Mouse (Mus musculus): ENCODE measurements around the gene Dglucy. TPM values are rescaled to one million over a fixed set of nuclear protein-coding genes. Genes with fewer than 3 reads are reported as not detected.

The Dglucy gene
- polyA plus RNA-seq, 1 experiment from 2014 or later, result 1.9 TPM

DNA sequence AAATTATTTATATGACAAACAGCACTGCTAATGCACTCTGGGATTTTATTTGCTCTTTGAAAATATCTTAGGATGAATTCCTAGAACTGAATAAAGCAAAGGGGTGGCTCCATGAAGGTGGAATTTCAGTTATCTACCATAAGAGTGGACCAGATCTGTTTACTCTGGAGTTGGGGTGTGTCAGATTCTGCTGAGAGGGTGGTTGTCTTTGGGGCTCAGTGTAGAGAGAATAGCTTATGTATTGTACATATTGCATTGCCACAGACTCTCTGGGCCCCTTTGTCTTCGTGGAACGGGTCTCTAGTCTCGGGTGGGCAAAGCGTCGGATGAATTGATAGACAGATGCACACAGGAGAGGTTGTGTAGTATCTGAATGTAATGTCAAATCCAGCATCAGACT, 38.0 kb downstream of the Dglucy start:
- H3K36me3 ChIP-seq (ENCODE audit: control insufficient read depth, insufficient read depth, low read length), result no peaks in the 10 kb centered on the region
- no peak overlapping the region for H3K4me3 ChIP-seq (ENCODE audit: low read depth, low read length)
- ATAC-seq (ENCODE audit: low read depth), result no peak
- H3K9me3 ChIP-seq (ENCODE audit: control insufficient read depth, low read length), result no peaks in the 10 kb centered on the region
- no peaks in the 10 kb centered on the region for H3K27me3 ChIP-seq (ENCODE audit: control insufficient read depth, insufficient read depth, low read length)
- H3K9ac ChIP-seq (replicated peaks; ENCODE audit: low read depth, low read length), result no peak overlapping the region
- H3K4me1 ChIP-seq (ENCODE audit: control insufficient read depth, insufficient read depth, low read length), result no peaks in the 10 kb centered on the region
- 92% methylated on average over 5 of the region's 5 CpGs for WGBS
- no peak overlapping the region for H3K27ac ChIP-seq (ENCODE audit: low read depth, low read length)
- no peak overlapping the region for H3K4me2 ChIP-seq (ENCODE audit: low read depth, low read length)

DNA sequence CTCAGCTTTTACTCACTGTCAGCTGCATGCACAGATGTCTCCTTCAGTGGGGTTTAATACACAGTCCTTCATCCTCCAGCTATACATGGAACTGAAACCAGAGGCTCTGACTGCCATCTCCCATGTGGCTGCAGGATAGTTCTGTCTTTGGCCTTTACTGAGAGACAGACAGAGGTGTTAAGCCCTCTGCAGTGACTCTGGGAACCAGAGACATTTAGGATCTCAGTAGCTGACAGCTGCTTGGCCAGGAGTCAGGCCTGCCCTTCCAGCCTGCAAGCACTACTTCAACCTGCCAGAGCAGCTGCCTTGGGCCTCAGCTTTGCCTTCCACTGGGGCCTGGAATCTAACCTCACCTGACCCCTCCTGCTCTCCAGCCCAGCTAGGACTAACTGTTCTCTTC, 41.1 kb downstream of the Dglucy start:
- no peak overlapping the region for H3K4me2 ChIP-seq (ENCODE audit: low read depth, low read length)
- no peak overlapping the region for H3K27ac ChIP-seq (ENCODE audit: low read depth, low read length)
- no peak for ATAC-seq (ENCODE audit: low read depth)
- no peaks in the 10 kb centered on the region for H3K36me3 ChIP-seq (ENCODE audit: control insufficient read depth, insufficient read depth, low read length)
- no peaks in the 10 kb centered on the region for H3K27me3 ChIP-seq (ENCODE audit: control insufficient read depth, insufficient read depth, low read length)
- no peaks in the 10 kb centered on the region for H3K9me3 ChIP-seq (ENCODE audit: control insufficient read depth, low read length)
- H3K4me3 ChIP-seq (ENCODE audit: low read depth, low read length), result no peak overlapping the region
- H3K9ac ChIP-seq (replicated peaks; ENCODE audit: low read depth, low read length), result no peak overlapping the region
- H3K4me1 ChIP-seq (ENCODE audit: control insufficient read depth, insufficient read depth, low read length), result no peaks in the 10 kb centered on the region

DNA sequence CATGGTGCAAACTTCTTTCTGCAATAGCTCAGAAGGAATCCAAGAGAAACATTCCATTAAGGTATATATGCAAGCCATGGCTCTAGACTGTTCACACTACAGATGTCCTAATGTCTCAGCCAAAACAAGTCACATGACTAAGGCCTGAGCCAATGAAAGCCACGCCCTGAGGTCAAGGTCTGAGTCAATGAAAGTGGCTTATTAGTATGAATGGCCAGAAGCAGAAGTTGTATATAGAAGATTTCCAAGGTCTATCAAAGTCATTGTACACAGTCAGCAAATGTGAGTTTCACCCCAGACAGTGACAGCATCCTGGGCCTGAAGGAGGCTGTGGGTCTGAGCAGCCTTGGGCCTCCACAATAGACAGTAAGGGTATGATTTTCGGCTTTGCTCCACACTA, 52.2 kb downstream of the Dglucy start:
- Histone ChIP-seq H3K9me3 (ENCODE audit: control insufficient read depth, low read length) (no peaks in the 10 kb centered on the region), H3K9ac (replicated peaks; ENCODE audit: low read depth, low read length) (no peak overlapping the region), H3K27ac (ENCODE audit: low read depth, low read length) (no peak overlapping the region), H3K4me1 (ENCODE audit: control insufficient read depth, insufficient read depth, low read length) (no peaks in the 10 kb centered on the region), H3K4me2 (ENCODE audit: low read depth, low read length) (no peak overlapping the region), H3K36me3 (ENCODE audit: control insufficient read depth, insufficient read depth, low read length) (no peaks in the 10 kb centered on the region), H3K27me3 (ENCODE audit: control insufficient read depth, insufficient read depth, low read length) (no peaks in the 10 kb centered on the region), H3K4me3 (ENCODE audit: low read depth, low read length) (no peak overlapping the region)
- ATAC-seq (ENCODE audit: low read depth), result peak; percentile 34; the same call in 1 of the 2 replicates
- 78% methylated on average over 2 of the region's 2 CpGs for WGBS

DNA sequence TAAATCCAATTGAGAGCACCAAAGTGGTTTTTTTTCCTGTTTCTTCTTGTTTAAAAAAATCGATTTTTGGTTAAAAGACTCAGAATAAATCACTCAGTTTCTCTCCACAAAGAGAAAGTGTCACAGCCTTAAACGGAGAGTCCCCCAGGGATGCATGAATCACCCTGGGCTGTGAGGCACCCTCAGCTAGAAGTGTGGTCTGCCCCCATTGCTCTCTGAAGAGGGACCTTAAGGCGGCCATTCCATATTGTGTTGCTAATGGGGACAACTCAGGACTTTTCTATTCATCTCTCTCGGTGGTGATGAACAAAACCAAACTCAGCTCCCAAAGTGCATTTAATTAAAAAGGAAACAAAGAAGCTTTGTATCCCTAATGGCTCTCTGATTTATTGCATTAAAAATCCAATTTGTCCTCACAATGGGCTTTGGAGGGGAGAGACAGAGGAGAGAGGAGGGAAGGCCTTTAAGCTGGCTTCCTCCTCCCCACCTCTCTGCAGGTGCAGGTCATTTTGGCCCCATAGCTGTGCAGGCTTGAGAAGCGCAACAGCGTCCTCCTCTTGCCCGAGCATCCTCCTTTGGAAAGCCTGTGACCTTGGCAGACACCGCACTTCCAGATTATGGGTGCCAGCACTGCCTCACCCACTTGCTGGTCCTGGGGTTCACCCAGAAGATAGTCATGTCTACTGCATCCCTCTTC, 52.9 kb downstream of the Dglucy start:
- Histone ChIP-seq H3K9me3 (ENCODE audit: control insufficient read depth, low read length) (no peaks in the 10 kb centered on the region), H3K4me3 (ENCODE audit: low read depth, low read length) (no peak overlapping the region), H3K27ac (ENCODE audit: low read depth, low read length) (no peak overlapping the region), H3K4me1 (ENCODE audit: control insufficient read depth, insufficient read depth, low read length) (no peaks in the 10 kb centered on the region), H3K9ac (replicated peaks; ENCODE audit: low read depth, low read length) (no peak overlapping the region), H3K27me3 (ENCODE audit: control insufficient read depth, insufficient read depth, low read length) (no peaks in the 10 kb centered on the region), H3K4me2 (ENCODE audit: low read depth, low read length) (no peak overlapping the region), H3K36me3 (ENCODE audit: control insufficient read depth, insufficient read depth, low read length) (no peaks in the 10 kb centered on the region)
- peak; percentile 87 for ATAC-seq (ENCODE audit: low read depth)
- WGBS, result 13% methylated on average over 8 of the region's 8 CpGs

DNA sequence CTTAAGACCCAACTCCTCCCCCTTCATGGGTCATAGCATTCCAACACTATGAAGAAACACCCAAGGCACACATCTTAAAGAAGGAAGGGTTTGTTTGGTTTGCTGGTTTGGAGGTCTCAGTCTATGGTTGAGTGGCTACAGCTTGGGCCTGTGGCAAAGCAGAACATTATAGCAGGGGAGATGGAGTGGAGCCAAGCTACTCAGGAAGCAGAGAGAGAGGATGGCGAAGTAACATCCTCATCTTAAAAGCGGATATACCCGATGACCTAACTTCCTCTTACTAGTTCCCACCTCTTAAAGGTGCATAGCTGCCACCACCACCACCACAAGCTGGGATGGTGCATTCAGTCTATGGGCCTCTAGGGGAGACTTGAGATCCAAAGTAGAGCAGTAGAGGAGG, 58.4 kb downstream of the Dglucy start:
- Histone ChIP-seq H3K4me2 (ENCODE audit: low read depth, low read length) (no peak overlapping the region), H3K27ac (ENCODE audit: low read depth, low read length) (no peak overlapping the region), H3K4me1 (ENCODE audit: control insufficient read depth, insufficient read depth, low read length) (no peaks in the 10 kb centered on the region), H3K4me3 (ENCODE audit: low read depth, low read length) (no peak overlapping the region), H3K9ac (replicated peaks; ENCODE audit: low read depth, low read length) (no peak overlapping the region), H3K27me3 (ENCODE audit: control insufficient read depth, insufficient read depth, low read length) (no peaks in the 10 kb centered on the region), H3K36me3 (ENCODE audit: control insufficient read depth, insufficient read depth, low read length) (no peaks in the 10 kb centered on the region), H3K9me3 (ENCODE audit: control insufficient read depth, low read length) (no peaks in the 10 kb centered on the region)
- no peak for ATAC-seq (ENCODE audit: low read depth)
- 79% methylated on average over 3 of the region's 3 CpGs for WGBS

DNA sequence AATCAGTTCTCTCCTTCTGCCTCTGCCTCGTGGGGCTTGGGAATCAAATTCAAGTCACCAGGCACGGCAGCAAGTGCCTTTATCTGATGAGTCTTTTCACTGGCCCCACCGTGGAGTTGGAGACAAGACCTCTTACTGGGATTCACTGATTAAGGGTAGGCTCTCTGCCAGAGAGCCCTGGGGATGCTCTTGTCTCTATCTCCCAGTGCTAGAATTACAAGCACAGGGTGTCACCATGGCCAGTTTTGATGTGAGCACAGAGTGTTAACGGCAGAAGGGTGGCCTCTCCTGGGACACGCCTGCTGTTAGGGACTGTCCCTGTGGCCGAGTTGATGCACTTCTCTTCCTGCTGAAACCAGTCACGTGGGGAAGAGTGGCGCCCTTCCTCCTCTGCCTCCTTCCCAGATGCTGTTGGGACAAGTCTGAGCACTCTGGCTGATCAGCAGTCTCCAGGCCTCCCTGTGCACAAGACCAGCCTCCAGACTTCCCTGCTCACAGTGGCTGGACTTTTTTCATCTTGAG, 60.3 kb downstream of the Dglucy start:
- H3K27ac ChIP-seq (ENCODE audit: low read depth, low read length), result no peak overlapping the region
- H3K36me3 ChIP-seq (ENCODE audit: control insufficient read depth, insufficient read depth, low read length), result no peaks in the 10 kb centered on the region
- H3K9ac ChIP-seq (replicated peaks; ENCODE audit: low read depth, low read length), result no peak overlapping the region
- WGBS, result 35% methylated on average over 8 of the region's 8 CpGs
- no peaks in the 10 kb centered on the region for H3K4me1 ChIP-seq (ENCODE audit: control insufficient read depth, insufficient read depth, low read length)
- H3K4me2 ChIP-seq (ENCODE audit: low read depth, low read length), result no peak overlapping the region
- H3K4me3 ChIP-seq (ENCODE audit: low read depth, low read length), result no peak overlapping the region
- no peaks in the 10 kb centered on the region for H3K27me3 ChIP-seq (ENCODE audit: control insufficient read depth, insufficient read depth, low read length)
- ATAC-seq (ENCODE audit: low read depth), result no peak
- no peaks in the 10 kb centered on the region for H3K9me3 ChIP-seq (ENCODE audit: control insufficient read depth, low read length)

DNA sequence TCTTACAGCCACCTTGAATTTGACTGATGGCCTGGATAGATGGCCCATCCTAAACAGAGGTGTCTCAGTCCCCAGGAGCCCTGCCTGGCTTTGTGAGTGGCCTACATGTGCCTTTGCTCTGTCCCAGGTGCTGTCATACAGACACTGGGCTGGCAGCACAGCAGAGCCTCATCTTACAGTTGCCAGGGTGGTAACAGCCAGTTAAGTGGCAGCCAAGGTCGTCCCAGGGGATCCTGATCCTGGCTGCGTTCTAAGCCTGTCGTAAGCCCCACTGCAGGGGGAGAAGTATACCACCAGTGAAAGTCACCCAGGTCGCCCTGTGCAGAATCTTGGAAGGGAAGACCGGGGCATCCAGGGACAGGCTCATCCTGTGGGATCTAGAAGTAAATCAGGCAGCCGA, 61.1 kb downstream of the Dglucy start:
- ATAC-seq (ENCODE audit: low read depth), result no peak
- H3K36me3 ChIP-seq (ENCODE audit: control insufficient read depth, insufficient read depth, low read length), result no peaks in the 10 kb centered on the region
- no peak overlapping the region for H3K9ac ChIP-seq (replicated peaks; ENCODE audit: low read depth, low read length)
- H3K27ac ChIP-seq (ENCODE audit: low read depth, low read length), result no peak overlapping the region
- H3K27me3 ChIP-seq (ENCODE audit: control insufficient read depth, insufficient read depth, low read length), result no peaks in the 10 kb centered on the region
- H3K4me3 ChIP-seq (ENCODE audit: low read depth, low read length), result no peak overlapping the region
- H3K4me1 ChIP-seq (ENCODE audit: control insufficient read depth, insufficient read depth, low read length), result no peaks in the 10 kb centered on the region
- 67% methylated on average over 6 of the region's 6 CpGs for WGBS
- H3K4me2 ChIP-seq (ENCODE audit: low read depth, low read length), result no peak overlapping the region
- H3K9me3 ChIP-seq (ENCODE audit: control insufficient read depth, low read length), result no peaks in the 10 kb centered on the region

DNA sequence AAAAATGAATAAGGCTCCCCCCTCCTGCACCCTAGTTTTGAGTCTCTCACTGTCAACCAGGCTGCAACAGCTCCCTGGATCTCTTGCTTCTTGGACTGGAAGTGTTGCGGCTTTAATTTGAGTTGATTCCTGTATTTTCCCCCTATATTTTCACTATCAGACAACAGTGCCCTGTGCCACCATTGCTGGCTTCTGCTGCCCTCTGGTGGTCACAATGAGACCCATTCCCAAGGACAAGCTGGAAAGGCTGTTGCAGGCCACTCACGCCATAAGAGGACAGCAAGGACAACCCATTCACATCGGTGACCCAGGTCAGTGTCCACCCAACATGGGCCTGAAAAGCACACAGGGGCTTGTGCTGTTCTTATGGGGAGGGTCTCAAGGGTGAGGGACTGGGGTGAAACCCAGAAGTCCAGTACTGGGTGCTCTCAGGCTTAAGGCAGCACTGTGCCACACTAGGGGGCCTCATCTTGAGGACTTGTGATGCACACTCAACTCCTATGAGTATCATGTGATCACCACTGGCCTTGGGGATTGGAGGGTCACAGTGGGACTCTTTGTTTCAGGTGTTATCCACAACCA, 62.4 kb downstream of the Dglucy start:
- no peak overlapping the region for H3K9ac ChIP-seq (replicated peaks; ENCODE audit: low read depth, low read length)
- no peak overlapping the region for H3K27ac ChIP-seq (ENCODE audit: low read depth, low read length)
- no peaks in the 10 kb centered on the region for H3K4me1 ChIP-seq (ENCODE audit: control insufficient read depth, insufficient read depth, low read length)
- peak; percentile 69; the same call in 1 of the 2 replicates for ATAC-seq (ENCODE audit: low read depth)
- H3K9me3 ChIP-seq (ENCODE audit: control insufficient read depth, low read length), result no peaks in the 10 kb centered on the region
- no peaks in the 10 kb centered on the region for H3K36me3 ChIP-seq (ENCODE audit: control insufficient read depth, insufficient read depth, low read length)
- H3K4me3 ChIP-seq (ENCODE audit: low read depth, low read length), result no peak overlapping the region
- 19% methylated on average over 3 of the region's 3 CpGs for WGBS
- no peak overlapping the region for H3K4me2 ChIP-seq (ENCODE audit: low read depth, low read length)
- no peaks in the 10 kb centered on the region for H3K27me3 ChIP-seq (ENCODE audit: control insufficient read depth, insufficient read depth, low read length)

DNA sequence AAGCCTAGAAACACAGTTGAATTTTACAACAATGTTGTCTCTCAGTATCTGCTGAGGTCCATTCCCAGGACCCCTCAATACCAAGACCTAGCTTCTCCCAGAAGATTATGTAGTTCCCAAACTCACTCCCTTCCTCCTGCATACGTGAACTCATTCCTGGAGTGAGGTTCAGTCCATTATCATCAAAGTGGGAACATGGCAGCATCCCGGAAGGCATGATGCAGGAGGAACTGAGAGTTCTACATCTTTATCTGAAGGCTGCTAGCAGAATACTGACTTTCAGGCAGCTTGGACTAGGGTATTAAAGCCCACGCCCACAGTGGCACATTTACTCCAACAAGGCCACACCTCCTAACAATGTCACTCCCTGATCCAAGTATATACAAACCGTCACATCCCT, 64.3 kb downstream of the Dglucy start:
- H3K27ac ChIP-seq (ENCODE audit: low read depth, low read length), result no peak overlapping the region
- H3K27me3 ChIP-seq (ENCODE audit: control insufficient read depth, insufficient read depth, low read length), result no peaks in the 10 kb centered on the region
- no peak overlapping the region for H3K4me2 ChIP-seq (ENCODE audit: low read depth, low read length)
- H3K9ac ChIP-seq (replicated peaks; ENCODE audit: low read depth, low read length), result no peak overlapping the region
- no peaks in the 10 kb centered on the region for H3K36me3 ChIP-seq (ENCODE audit: control insufficient read depth, insufficient read depth, low read length)
- H3K9me3 ChIP-seq (ENCODE audit: control insufficient read depth, low read length), result no peaks in the 10 kb centered on the region
- ATAC-seq (ENCODE audit: low read depth), result no peak
- 89% methylated on average over 4 of the region's 4 CpGs for WGBS
- H3K4me3 ChIP-seq (ENCODE audit: low read depth, low read length), result no peak overlapping the region
- no peaks in the 10 kb centered on the region; the same call in 1 of the 2 replicates for H3K4me1 ChIP-seq (ENCODE audit: control insufficient read depth, insufficient read depth, low read length)

Measured in neural tube, embryonic 14.5 days (tissue).